Mouse (Mus musculus) stomach, embryonic 16.5 days (tissue): ENCODE results near the gene Poc1b. TPM values are rescaled to one million over a fixed set of nuclear protein-coding genes. Genes with fewer than 3 reads are reported as not detected.
"Not testable (repeated sequence)": the region's sequence is repeated elsewhere in the genome, so short reads cannot be mapped to it uniquely, and the experiment has no call there.

Source experiments
- ATAC-seq: fragments of 200-750 bp; cut with Nextera tagmentation; 2 replicates; pipeline ENCODE4 v1.8.0; 2017; ENCODE audit warnings: moderate number of reproducible peaks, moderate TSS enrichment; ENCODE audit not compliant: insufficient read depth, low FRiP score
- H3K27ac ChIP-seq: fragments of 300-500 bp; sonication (generic); 2 replicates; pipeline ENCODE4 v1.5.1; 2014; ENCODE audit warnings: low read length
- H3K27me3 ChIP-seq: fragments of 300-500 bp; sonication (generic); 2 replicates; pipeline ENCODE4 v1.6.1; 2014; ENCODE audit warnings: low read length, control low read depth, mixed read lengths; ENCODE audit not compliant: control insufficient read depth, insufficient read depth
- H3K36me3 ChIP-seq: fragments of 300-500 bp; sonication (generic); 2 replicates; pipeline ENCODE4 v1.6.1; 2014; ENCODE audit warnings: low read length; ENCODE audit not compliant: control insufficient read depth, insufficient read depth
- H3K4me1 ChIP-seq: fragments of 300-500 bp; sonication (generic); 2 replicates; pipeline ENCODE4 v1.6.1; 2014; ENCODE audit warnings: low read length, control low read depth, mixed read lengths; ENCODE audit not compliant: control insufficient read depth, insufficient read depth
- H3K4me2 ChIP-seq: fragments of 300-500 bp; sonication (generic); 2 replicates; pipeline ENCODE4 v1.6.1; 2014; ENCODE audit warnings: low read depth, low read length, mixed read lengths
- H3K4me3 ChIP-seq: fragments of 300-500 bp; sonication (generic); replicated peaks from 2 replicates; pipeline ENCODE4 v1.5.1; 2014; ENCODE audit warnings: mild to moderate bottlenecking, low read length
- H3K9ac ChIP-seq: fragments of 300-500 bp; sonication (generic); 2 replicates; pipeline ENCODE4 v1.6.1; 2014; ENCODE audit warnings: low read length
- H3K9me3 ChIP-seq: fragments of 300-500 bp; sonication (generic); replicated peaks from 2 replicates; pipeline ENCODE4 v1.6.1; 2016; ENCODE audit warnings: low read length, control low read depth; ENCODE audit not compliant: control insufficient read depth
- WGBS: fragments of 180-500 bp; shearing (Covaris S2); extraction: QIAGEN DNeasy Blood & Tissue Kit; methylation state at CpG from one replicate; pipeline ENCODE4 v1.1.7; 2014; 5-methylcytosine and 5-hydroxymethylcytosine counted together
- polyA plus RNA-seq: library from polyadenylated mRNA; unstranded; fragments of >200 nt; fragmentation: Nextera tagmentation; extraction: Ambion mirVana; gene quantifications from 2 replicates; pipeline ENCODE4 v1.2.1, GENCODE M21; 2015

The Poc1b gene
- polyA plus RNA-seq, 1 experiment from 2014 or later: 16.1 TPM

DNA sequence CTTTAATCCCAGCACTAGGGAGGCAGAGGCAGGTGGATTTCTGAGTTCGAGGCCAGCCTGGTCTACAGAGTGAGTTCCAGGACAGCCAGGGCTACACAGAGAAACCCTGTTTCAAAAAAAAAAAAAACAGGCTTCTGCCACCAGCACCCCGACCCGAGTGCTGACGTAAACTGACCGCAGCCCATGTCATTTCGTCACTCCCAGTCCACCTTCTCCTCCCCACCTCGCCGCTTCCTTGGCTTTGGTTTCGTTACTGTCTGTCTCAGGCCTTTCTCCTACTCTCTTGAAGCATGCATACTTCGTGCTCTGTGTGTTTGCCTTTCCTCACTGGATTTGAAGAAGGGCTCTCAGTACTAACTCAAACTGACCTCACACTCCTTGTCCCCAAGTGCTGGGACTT, 50.9 kb downstream of the Poc1b start:
- H3K4me2 ChIP-seq, H3K9ac ChIP-seq, H3K27ac ChIP-seq, H3K4me1 ChIP-seq, ATAC-seq, H3K27me3 ChIP-seq, H3K4me3 ChIP-seq, H3K9me3 ChIP-seq, H3K36me3 ChIP-seq: not testable (repeated sequence)
- 94% methylated on average over 10 of the region's 10 CpGs for WGBS

DNA sequence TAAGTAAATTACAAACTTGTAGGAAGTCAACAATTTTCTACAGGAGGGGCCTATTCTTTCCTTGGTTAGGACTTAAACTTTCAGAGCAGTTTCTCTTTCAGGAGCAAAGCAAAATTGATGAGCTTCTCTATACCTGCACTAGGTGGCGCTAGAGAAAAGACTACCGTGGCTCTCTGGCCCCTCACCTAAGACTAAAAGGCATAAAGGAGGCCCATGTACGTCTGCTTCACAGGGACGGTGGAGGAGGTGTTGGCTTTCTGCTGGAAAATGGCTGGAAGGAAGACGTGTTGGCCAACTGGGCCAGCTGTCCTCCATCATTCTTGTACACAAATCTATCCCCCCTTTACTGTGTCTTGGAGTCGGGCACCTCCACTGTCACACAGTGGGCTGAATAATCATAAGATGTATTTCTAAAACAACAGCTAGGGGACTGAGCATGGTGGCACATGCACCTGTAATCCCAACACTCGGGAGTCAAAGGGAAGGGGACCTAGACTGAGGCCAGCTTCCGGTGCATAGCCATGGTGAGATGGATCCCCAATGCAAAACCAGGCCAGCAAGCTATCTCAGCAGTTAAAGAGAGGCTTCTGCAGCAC, 55.2 kb downstream of the Poc1b start:
- no peaks in the 10 kb centered on the region for H3K27me3 ChIP-seq
- H3K27ac ChIP-seq: no peak overlapping the region
- ATAC-seq: no peak
- H3K4me3 ChIP-seq: no peak overlapping the region
- H3K9ac ChIP-seq: no peak overlapping the region
- no peak overlapping the region for H3K4me2 ChIP-seq
- H3K36me3 ChIP-seq: no peaks in the 10 kb centered on the region
- H3K9me3 ChIP-seq: no peaks in the 10 kb centered on the region
- 38% methylated on average over 8 of the region's 8 CpGs for WGBS
- H3K4me1 ChIP-seq: peaks cover 7% of the 10 kb centered on the region; the same call in 1 of the 2 replicates

DNA sequence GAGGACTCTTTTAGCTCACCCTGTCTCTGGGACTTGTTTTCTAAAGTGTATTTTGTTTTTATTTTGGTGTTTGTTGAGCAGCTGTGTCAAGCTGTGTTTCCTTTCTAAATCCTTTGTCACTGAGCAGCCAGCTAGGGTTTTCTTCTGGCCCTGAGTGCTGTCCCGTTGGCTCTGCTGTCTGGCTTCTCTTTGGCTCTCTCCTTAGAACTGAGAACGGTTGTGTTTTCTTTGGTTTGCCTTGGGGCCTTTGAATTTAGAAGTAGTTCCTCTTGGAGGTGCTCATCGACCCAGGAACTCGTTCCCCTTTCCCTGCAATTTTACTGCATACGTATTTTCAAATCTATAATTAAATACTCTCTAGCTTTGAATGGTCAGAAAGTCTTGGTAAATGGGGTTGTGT, 56.2 kb downstream of the Poc1b start:
- no peaks in the 10 kb centered on the region for H3K27me3 ChIP-seq
- no peak overlapping the region for H3K4me3 ChIP-seq
- ATAC-seq: no peak
- H3K4me1 ChIP-seq: peaks cover 7% of the 10 kb centered on the region; the same call in 1 of the 2 replicates
- H3K9me3 ChIP-seq: no peaks in the 10 kb centered on the region
- H3K27ac ChIP-seq: no peak overlapping the region
- WGBS: 88% methylated on average over 5 of the region's 5 CpGs
- no peak overlapping the region for H3K4me2 ChIP-seq
- H3K36me3 ChIP-seq: no peaks in the 10 kb centered on the region
- no peak overlapping the region for H3K9ac ChIP-seq

DNA sequence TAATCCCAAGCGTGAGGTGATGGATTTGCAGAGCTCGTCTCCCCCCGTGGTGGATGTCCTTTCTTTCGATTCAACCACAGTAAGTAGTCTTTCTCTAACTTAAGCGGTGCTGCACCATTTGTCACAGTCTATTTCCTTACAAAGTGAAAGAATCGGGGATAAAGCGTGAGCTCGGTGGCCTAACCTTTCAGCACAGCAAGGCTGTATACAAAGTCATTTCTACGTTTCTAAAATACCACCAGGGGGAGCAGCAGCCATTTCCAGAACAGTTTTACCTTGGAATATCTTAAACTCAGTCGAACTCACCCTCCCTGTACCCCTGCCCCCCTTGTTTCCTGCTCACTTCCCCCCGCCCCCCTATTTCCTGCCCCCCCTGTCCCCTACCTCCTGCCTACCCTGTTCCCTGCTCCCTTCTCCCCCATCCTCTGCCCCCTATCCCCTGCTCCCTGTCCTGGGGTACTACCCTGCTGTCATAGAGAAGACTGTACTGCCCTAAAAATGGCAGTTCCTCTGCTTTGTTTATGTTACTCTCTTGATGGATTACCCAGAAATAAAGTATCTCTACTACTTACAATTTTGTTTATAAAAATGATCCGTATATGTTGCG, 58.1 kb downstream of the Poc1b start:
- Histone ChIP-seq H3K9me3 (no peaks in the 10 kb centered on the region), H3K27ac (no peak overlapping the region), H3K36me3 (no peaks in the 10 kb centered on the region), H3K4me3 (no peak overlapping the region), H3K4me2 (peak overlapping the region; percentile 44), H3K9ac (no peak overlapping the region), H3K4me1 (peaks cover 17% of the 10 kb centered on the region), H3K27me3 (no peaks in the 10 kb centered on the region)
- WGBS: 30% methylated on average over 13 of the region's 13 CpGs
- ATAC-seq: peak; percentile 44; the same call in 1 of the 2 replicates

GRCm38 (mm10) chr10:99165751-99166282, 59.0 kb downstream of the Poc1b start:
- no peak overlapping the region for H3K4me3 ChIP-seq
- peak; percentile 46; the same call in 1 of the 2 replicates for ATAC-seq
- 44% methylated on average over 7 of the region's 7 CpGs for WGBS

DNA sequence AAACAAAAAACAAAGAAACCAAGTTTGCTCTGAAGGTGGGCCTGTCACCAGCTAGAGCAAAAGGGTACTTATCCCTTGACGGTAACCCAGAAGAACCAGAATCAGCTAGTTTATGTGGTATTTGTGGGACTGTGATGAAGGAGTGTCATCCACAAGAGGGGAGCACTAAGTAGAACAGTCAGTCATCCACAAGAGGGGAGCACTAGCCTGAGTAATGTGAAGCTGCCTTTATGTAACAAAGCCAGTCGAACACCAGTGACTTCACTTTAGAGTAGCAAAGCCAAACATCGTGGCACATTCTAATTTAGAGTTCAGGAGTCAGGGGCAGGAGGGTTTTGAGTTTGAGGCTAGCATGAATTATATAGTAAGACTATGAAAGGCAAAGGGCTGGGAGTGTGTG, 59.6 kb downstream of the Poc1b start:
- Histone ChIP-seq H3K9me3 (no peaks in the 10 kb centered on the region), H3K4me3 (no peak overlapping the region), H3K4me1 (peaks cover 17% of the 10 kb centered on the region), H3K27me3 (no peaks in the 10 kb centered on the region), H3K9ac (no peak overlapping the region), H3K36me3 (no peaks in the 10 kb centered on the region), H3K4me2 (no peak overlapping the region), H3K27ac (no peak overlapping the region)
- no peak for ATAC-seq
- 65% methylated on average over 3 of the region's 3 CpGs for WGBS

More at GRCm38 (mm10) chr10:99165751-99166282, 59.0 kb downstream of the Poc1b start:
- Histone ChIP-seq H3K36me3 (no peaks in the 10 kb centered on the region), H3K27ac (peak overlapping the region; percentile 28; the same call in 1 of the 2 replicates), H3K27me3 (no peaks in the 10 kb centered on the region), H3K9ac (0 out of 2 replicates have a peak overlapping the region, but pooled peaks have one; percentile 9), H3K9me3 (no peaks in the 10 kb centered on the region), H3K4me1 (peaks cover 17% of the 10 kb centered on the region), H3K4me2 (no peak overlapping the region)

GRCm38 (mm10) chr10:99168404-99168803, 61.6 kb downstream of the Poc1b start:
- Histone ChIP-seq H3K9me3 (no peaks in the 10 kb centered on the region), H3K27ac (no peak overlapping the region), H3K4me1 (peaks cover 25% of the 10 kb centered on the region), H3K4me2 (no peak overlapping the region), H3K36me3 (no peaks in the 10 kb centered on the region), H3K27me3 (no peaks in the 10 kb centered on the region), H3K9ac (no peak overlapping the region), H3K4me3 (no peak overlapping the region)
- 71% methylated on average over 6 of the region's 6 CpGs for WGBS
- ATAC-seq: no peak

- no peak overlapping the region for H3K4me3 ChIP-seq
- no peak overlapping the region for H3K4me2 ChIP-seq
- H3K9ac ChIP-seq: no peak overlapping the region
- WGBS: 71% methylated on average over 11 of the region's 11 CpGs
- peaks cover 25% of the 10 kb centered on the region for H3K4me1 ChIP-seq
- peak overlapping the region; percentile 51 for H3K27ac ChIP-seq
- ATAC-seq: 0 out of 2 replicates have a peak, but pooled peaks have one; percentile 10
- H3K27me3 ChIP-seq: no peaks in the 10 kb centered on the region
- no peaks in the 10 kb centered on the region for H3K9me3 ChIP-seq
- H3K36me3 ChIP-seq: no peaks in the 10 kb centered on the region
These were observed 62.3 kb downstream of the Poc1b start for GRCm38 (mm10) chr10:99168840-99169764.
